Mouse (Mus musculus): ENCODE data around the gene Irf8.

- TF ChIP-seq CTCF (IDR thresholded peaks at IDR 0.05; ENCODE audit: low read depth, low read length) (no peak), POLR2A (IDR thresholded peaks at IDR 0.05; ENCODE audit: extremely low read depth, insufficient read depth, low read length) (no peak)
These were observed 7.7 kb downstream of the Irf8 start for GRCm38 (mm10) chr8:120743898-120744290.

Measured in liver, adult 2 months (tissue).